Mouse (Mus musculus) ovary, adult 18-20 months (tissue): ENCODE results near the gene Gk2.

Source experiments
- DNase-seq: peaks from one replicate; pipeline ENCODE4 v3.0.0; 2022; ENCODE audit warnings: low spot score, mixed read lengths

Gk2 gene

DNA sequence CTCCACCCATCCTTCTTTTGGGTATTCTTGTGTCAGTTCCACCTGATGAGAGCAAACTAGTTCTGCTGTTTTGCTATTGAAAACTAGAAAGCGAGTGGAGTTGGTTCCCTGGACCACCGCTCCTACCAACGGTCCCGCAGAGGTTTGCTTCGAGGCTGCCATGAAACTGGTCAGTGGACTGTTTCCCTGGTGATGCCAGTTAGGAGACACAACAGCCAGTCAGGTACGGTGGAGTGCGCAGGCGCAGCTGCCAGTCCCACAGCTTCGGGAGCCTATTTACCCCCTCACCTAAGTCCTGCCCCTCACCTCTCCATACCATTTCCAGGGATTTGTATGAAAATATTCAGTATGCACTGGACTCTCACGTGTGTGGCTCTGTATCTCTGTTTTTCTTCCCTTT, at the start of gene Gk2:
Gene Gk2 (minus strand): TSS at position 206 of the 400 bp plus-strand sequence.
- DNase-seq: no peak

DNA sequence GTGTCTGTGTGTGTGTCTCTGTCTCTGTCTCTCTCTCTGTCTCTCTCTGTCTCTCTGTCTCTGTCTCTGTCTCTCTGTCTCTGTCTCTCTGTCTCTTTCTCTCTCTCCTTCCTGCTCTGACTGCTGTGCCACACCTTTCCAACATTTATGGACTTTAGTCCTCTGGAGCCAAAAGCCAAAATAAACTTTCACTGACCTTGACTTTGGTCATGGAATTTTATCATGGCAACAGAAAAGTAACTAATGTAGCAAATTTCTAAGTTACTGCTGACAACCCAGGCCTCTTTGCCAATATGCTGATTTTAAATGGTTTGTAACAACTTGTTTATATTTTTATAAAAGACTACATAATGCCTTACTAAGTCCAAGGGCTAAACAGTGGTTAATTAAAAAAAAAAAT, 41.2 kb upstream of the Gk2 start:
- DNase-seq: no peak

DNA sequence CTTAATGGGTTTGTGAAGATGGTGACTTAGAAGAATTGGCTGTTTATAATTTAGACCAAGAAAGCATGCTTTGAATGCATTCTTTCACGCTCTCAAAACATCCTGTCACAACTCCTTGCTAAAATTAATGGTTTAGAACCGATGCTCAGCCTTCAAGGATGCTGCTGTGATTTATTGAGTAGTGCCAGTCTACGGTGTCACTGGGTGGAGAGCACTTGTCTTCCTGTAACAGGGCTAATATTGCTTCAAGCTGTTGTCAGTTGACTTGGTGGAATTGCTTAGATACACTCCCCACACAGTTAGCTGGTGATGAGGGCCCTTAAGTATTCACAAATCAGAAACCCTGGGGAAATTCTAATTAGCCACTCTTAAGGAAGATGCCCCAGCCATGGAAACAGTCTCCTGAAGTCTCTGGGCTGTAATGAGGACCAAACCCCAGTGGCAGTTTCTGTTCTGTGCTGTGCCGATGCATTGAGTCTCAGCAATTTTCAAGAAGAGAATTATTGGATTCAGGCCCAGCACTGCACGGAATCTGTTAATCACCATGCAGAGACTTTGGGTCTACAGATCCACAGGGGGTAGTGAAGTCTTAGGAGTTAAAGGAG, 38.8 kb upstream of the Gk2 start:
- no peak for DNase-seq

DNA sequence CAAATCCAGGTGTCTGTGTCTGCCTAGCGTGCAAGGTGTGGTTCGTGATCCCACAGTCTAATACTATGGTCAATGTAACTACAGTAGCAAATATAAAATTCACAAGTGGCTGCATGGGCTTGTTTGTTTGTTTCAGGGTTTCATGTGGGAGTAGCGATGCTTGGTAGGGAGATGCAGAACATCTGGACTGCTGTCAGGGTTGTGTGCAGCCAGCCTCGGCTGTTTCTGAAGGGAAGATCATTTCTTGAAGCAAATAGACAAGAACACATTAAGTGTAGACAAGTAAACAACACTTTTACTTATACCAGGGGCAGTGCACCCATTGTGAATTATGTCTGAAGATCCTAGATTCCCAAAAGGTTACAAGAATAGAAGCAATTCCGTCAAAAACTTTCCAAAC, 36.6 kb upstream of the Gk2 start:
- no peak for DNase-seq

DNA sequence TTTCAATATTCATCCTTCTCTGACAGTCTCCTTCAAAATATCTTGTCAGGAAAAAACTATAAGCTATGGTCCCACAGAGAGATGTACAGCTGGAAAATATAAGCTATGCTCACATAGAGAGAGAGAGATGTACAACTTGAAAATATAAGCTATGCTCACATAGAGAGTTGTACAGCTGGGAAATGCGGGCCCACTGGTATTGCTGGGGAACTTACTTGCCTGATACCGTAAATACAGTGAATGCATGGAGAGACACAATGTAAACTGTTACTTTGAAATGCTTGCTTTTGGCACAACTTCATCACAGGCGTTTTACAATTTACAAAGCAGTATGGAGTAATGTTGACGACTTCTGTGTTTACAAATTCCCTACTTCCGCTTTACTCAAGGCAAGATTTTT, 29.3 kb upstream of the Gk2 start:
- no peak for DNase-seq

DNA sequence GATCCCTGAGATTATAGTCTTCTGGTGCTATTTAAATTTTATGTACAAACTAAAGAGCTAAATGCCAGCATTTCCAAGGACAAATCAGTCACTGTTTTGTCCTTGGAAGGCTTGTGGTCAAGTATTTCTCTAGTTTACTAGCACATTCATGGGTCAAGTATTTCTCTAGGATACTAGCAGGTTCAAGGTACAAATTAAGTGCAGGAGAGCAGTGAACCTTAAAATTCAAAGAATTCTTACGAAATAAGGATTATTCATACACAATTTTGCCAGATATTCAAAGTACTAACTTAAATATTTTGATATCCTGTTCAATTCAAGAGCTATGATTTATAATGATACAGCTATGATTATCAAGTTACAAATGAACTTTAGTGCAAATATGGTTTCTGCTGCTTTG, 23.2 kb upstream of the Gk2 start:
- DNase-seq: no peak

DNA sequence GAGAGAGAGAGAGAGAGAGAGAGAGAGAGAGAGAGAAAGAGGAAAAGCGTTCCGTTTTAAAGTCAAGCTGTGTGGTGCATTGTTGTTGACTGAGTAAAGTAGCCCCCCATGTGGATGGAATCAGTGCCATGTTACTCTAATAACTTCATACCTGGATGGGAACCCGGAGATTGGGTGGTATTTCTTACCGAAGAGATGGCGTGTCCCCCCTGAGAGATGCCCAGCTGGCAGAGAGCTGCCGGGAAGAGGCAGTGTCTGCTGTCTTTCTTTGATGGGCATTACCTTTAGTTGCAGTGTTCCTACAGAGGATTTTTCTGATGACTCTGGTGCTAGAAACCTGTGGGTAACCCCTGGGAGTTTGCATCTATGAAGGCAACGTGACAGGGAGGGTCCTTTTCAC, 10.4 kb upstream of the Gk2 start:
- DNase-seq: no peak

DNA sequence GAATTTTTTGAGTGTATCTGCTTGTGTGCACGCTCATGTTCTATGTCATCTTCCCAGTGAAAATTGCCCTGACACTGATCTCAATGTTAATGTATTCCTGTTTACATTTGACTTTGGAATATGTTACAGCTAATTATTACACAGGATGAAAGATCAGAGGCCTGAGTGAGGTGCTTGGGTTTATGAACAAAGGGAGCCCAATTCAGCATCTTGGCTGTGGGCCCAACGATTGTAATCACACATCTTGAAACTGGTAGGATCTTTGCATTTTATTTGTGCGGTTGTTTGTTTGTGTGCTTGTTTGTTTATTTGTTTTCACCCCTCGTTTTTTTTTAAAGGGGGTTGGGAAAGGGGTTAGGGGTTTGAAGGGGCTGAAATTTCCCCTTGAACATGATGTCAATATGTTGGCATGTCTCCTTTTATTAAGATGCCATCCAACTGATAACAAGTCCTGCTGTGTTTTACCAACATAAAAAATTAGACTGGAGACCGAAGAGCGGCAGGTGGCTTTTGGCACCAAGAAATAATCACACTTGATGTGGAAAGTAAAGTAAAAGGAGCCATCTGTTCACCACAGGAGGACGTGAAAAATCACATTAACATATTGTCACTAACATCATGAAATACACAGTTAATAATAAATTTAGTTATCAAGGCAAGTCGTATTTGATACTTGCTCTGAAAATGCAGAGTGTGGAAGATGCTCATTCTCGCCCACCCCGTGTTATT, 9.8 kb upstream of the Gk2 start:
- no peak for DNase-seq

DNA sequence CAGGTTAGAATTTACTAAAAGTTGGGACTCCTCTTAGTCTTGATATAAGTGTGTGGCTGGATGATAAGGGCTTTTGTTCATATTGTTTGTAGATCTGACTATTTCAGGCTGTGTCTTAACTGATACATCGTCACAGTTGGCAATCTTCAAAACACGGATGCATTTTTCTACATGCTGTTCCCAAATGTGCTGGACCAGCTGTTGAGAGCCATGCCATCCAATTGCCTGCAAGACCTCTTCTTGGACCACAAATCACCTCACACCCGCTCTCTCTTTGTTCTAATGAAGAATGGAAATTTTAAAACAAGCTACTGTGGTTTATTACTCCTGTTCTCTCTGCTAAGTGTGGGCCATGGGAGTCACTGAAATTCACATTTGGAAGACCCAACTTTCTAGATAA, 9.1 kb upstream of the Gk2 start:
- DNase-seq: no peak

DNA sequence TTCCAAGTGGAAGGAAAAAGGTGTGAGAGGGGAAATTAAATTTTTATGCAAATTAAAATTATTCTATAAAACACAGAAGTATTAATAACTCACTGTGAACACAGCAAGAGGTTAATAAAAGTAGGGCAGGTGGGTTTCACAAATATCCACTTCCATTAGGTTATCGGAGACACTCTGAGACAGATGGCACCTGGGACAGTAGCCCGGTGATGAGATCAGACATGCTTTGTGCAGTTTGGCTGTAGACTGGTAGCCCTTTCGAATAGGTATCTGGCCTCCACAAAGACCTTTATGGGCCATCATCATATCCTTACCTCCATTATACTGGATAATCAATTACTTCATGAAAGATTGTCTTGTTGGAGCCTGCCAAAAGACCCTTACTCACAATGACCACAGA, 6.0 kb upstream of the Gk2 start:
- DNase-seq: no peak

DNA sequence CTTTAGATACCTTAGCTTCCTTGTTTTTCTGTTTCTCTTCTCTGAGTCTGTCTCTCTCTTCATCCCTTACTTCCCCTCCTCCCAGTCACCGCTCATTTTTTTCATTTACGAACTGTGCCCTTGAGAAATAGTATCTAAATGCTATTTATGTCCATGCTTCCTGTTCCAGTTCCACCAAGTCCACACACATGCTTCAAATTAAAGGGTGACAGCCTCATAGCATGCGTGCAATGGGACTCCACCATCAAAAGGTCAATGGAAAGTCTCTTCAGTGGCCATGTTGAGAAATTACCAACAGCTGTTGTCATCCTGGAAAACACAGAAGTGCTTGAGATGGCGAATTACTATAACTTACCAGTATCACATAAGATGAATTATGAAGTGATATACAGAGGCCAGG, 5.4 kb downstream of the Gk2 start:
- no peak for DNase-seq

DNA sequence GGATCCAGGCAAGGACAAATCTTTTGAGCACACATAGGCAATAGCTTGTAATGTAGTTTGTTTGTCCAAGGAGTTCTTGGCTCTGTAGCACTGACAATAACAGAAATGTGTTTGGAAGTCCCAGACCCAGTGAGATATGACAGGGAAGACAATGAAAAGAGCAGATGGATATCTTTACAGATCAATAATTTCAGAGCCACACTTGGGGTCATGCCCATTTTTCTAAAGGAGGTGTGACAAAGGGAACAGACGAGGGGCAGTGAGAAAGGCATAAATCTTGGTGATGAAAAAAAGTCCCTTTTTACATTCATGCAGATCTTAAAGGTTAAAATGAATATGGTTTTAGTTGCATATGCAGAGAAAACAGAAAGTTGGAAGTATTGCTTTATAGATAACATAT, 12.6 kb downstream of the Gk2 start:
- no peak for DNase-seq

DNA sequence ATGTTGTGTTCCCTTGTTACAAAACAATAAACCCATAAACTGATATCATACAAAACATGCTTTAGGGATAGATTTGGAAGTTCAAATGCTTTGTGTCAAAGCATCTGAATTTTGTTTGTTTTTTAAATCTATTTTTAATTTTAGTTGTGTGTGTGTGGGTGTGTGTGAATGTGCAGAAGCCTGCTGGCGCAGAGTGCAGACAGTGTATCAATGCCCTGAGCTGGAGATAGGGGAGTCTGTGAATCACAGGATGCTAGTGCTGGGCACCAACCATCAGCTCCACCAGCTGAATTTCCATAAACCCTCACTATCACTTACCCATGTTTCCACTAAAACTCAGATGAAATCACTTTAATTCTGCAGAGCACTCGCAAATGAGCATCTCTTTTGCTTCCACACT, 24.3 kb downstream of the Gk2 start:
- DNase-seq: no peak

DNA sequence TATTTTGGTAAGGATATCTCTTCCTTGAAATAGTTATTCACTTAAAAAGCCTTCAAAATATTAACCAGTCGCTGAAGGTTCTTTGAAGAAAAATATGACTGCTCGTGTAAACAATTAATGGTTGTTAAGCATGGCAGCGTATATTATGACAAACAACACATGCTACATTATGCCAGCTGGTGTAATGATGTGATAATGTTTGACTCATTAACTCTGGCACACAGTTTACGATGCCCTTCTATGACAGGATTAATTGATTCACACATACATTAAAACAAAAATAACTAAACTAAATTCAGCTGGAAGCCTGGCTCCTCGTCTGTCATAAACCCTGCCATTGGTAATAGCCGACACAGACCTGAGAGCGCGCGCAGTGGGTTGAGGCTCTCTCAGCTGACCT, 26.8 kb downstream of the Gk2 start:
- DNase-seq: no peak

DNA sequence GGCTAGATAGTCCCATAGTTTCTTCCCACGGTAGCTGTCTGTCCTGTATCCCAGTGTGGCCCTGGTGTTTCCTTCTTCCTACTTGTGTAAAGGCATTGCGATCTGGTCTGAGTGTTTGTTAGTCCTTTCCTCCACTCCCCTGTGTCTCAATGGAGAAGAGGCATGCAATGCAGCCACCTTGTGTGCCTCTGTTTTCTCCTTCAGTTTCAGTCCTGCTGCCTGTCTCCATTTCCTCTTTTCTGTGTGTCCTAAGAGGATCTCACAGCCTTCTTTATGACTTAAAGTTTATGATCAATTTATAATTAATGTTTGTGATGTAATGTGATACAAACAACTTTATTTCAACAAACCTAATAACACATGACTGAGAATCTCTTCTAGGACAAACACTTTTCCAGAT, 35.2 kb downstream of the Gk2 start:
- DNase-seq: no peak

DNA sequence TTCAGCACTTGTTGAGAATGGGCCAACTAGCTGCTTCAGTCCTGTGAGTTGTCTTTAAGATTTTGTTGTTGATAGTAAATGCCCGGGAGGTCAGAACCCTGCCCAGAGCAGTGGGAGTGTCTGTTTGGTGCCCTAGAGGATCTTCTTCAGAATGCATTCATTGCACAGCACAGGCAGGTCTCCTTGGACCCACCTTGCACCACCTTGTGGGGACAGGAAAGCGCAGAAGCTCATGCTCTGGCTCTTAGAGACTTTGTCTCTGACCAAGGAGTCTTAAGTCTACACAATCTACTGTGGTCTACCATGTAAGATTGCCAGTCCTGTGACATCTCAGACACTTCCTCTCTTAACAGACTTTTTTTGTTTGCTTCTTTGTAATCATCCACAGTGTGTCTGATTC, 39.6 kb downstream of the Gk2 start:
- DNase-seq: no peak

DNA sequence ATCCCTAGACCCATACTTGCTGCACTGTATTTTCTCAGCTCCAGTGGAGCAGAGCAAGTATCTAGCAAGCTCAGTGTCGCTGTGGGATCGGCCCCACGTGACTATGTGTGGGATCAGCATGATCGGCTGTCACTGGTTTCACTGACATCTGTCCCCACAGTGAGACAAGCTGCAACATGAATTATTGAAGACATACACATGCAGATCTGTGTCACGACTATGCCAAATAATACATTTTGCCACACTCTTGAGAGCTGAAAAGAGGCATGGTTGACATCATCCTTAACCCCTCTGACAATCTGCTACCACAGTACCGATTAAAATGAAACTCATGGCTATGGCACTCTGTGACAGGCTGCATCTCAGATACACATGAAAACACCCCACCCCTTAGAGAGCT, 41.0 kb downstream of the Gk2 start:
- DNase-seq: no peak

DNA sequence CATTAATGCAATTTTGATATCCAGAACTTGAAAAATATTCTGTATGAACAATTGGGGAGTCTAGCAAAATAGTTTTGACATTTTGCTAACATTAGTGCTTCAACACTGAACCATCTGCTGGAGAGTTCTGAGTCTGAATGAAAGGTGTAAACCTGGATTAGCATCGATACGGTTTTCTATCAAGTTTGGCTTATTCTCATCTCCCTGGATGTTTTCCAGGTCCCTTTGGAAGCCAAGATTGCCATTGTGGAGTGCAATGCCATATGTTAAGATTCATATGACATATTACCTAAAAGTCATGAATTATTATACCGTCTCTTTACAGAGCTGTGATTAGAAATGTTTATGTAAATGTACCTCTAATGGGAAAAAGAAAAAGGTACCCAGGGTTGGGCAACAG, 43.1 kb downstream of the Gk2 start:
- no peak for DNase-seq

DNA sequence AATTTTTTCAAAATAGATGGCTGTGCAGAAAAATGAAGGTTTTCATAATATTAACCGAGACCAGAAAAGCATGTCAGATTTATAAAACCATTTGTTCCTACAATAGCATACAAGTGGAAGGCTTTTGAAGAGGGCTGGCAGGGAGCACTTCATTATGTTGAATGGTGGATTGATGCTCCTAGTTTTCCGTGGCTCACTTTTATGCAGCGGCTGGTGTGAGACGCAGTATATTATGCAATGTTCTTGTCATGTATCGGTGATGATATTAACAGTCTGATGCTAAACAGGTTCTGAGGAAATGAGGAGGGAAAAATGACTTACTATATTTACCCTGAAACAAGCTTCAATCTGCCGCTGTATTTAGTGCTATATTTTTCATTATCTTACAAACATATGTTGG, 46.6 kb downstream of the Gk2 start:
- no peak for DNase-seq

DNA sequence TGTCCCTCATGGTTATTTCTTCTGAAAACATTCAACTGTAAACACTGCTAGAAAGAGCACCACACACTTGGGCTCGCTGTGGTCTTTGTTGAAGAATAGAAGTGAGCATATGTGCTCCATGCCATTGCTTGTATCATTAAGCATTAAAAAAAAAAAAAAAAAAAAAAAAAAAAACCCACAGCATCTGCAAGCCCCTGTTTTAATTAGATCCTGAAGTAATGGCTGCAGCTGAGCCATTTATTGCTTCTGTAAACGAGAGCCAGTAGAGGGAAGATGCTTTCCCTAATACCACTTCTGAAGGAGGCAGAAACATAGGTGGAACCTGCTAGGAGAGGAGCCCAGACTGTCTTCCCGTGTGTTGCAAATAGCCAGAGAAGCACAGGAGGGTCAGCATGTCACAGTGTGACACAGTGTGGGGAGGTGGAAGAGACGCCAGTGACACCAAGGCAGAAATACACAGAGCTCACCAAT, 47.6 kb downstream of the Gk2 start:
- no peak for DNase-seq
